Mouse (Mus musculus) testis, adult 2 months (tissue): ENCODE results near the gene Atp6v1c2. TPM values are rescaled to one million over a fixed set of nuclear protein-coding genes. Genes with fewer than 3 reads are reported as not detected.
A peak's percentile ranks its signal among the peaks of the same experiment; 100 is the strongest.

Source experiments
- H3K27ac ChIP-seq: fragments of 200-500 bp; 2 replicates; pipeline ENCODE4 v1.5.1; 2012; ENCODE audit warnings: low read depth, low read length; ENCODE audit not compliant: control insufficient read depth, insufficient read depth
- H3K27me3 ChIP-seq: fragments of 200-500 bp; 2 replicates; pipeline ENCODE4 v1.6.1; 2012; ENCODE audit warnings: mild to moderate bottlenecking, low read length, moderate library complexity; ENCODE audit not compliant: control insufficient read depth, insufficient read depth
- H3K36me3 ChIP-seq: fragments of 200-500 bp; 2 replicates; pipeline ENCODE4 v1.6.1; 2012; ENCODE audit warnings: mild to moderate bottlenecking, low read length; ENCODE audit not compliant: control insufficient read depth, insufficient read depth
- H3K4me1 ChIP-seq: fragments of 200-500 bp; 2 replicates; pipeline ENCODE4 v1.6.1; 2012; ENCODE audit warnings: low read length; ENCODE audit not compliant: control insufficient read depth, insufficient read depth
- H3K4me3 ChIP-seq: fragments of 200-500 bp; 2 replicates; pipeline ENCODE4 v1.5.1; 2012; ENCODE audit warnings: low read depth, mild to moderate bottlenecking, low read length, moderate library complexity, mixed read lengths; ENCODE audit not compliant: control insufficient read depth
- CTCF ChIP-seq: fragments of 200-500 bp; IDR thresholded peaks from 2 replicates; pipeline ENCODE4 v1.5.1; 2012; ENCODE audit warnings: low read depth, mild to moderate bottlenecking, inconsistent platforms, low read length, moderate library complexity; ENCODE audit not compliant: control insufficient read depth, insufficient read depth, insufficient replicate concordance
- POLR2A ChIP-seq: fragments of 200-500 bp; IDR thresholded peaks from 2 replicates; pipeline ENCODE4 v1.6.1; 2012; ENCODE audit warnings: low read depth, mild to moderate bottlenecking, inconsistent platforms, low read length, moderate library complexity; ENCODE audit not compliant: control insufficient read depth
- polyA plus RNA-seq: library from polyadenylated mRNA; depleted of rRNA; stranded (reverse); fragments of >200 nt; gene quantifications from 2 replicates; pipeline ENCODE4 v1.2.3, GENCODE M21; 2012

Atp6v1c2 gene
- polyA plus RNA-seq, 1 experiment, result 1.0 TPM

- peak overlapping the region; percentile 91 for H3K4me3 ChIP-seq
- TF ChIP-seq POLR2A (no peak), CTCF (no peak)
- peaks cover 8% of the 10 kb centered on the region for H3K4me1 ChIP-seq
- no peak overlapping the region for H3K27ac ChIP-seq
- H3K36me3 ChIP-seq, result peaks cover 2% of the 10 kb centered on the region
- H3K27me3 ChIP-seq, result no peaks in the 10 kb centered on the region
Observed at GRCm38 (mm10) chr12:17267316-17267715, 61.8 kb downstream of the Atp6v1c2 start.

DNA sequence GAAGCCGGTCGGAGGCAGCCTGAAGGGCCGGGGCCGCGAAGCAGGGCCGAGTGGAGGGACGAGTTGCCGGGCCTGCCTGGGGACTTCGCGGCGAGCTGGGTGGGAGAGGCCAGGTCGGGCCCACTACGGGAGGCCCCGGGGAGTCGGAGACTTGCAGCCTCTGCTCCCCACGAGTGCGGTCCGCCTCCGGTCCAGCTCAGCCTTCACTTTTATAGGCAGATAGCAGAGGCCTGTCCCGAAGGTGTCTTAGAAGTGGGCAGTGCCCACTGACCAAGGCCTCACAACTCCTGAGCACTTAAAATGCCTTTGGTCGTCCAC is 62.5 kb downstream of the Atp6v1c2 start:
- TF ChIP-seq CTCF (no peak), POLR2A (no peak)
- H3K27me3 ChIP-seq, result no peaks in the 10 kb centered on the region
- peaks cover 8% of the 10 kb centered on the region for H3K4me1 ChIP-seq
- peak overlapping the region; percentile 87 for H3K27ac ChIP-seq
- peak overlapping the region; percentile 91 for H3K4me3 ChIP-seq
- peaks cover 1% of the 10 kb centered on the region; the same call in 1 of the 2 replicates for H3K36me3 ChIP-seq

GRCm38 (mm10) chr12:17265971-17266672 is 63.0 kb downstream of the Atp6v1c2 start, which contains the start of gene Pdia6:
TSS of gene Pdia6 (plus strand) at chr12:17266545.
- peak within 1 kb of the TSS; percentile 91 for H3K4me3 ChIP-seq

GRCm38 (mm10) chr12:17264826-17265225 is 64.3 kb downstream of the Atp6v1c2 start:
- Histone ChIP-seq H3K36me3 (no peaks in the 10 kb centered on the region), H3K27me3 (no peaks in the 10 kb centered on the region), H3K27ac (no peak overlapping the region), H3K4me1 (peaks cover 8% of the 10 kb centered on the region), H3K4me3 (no peak overlapping the region)
- TF ChIP-seq CTCF (no peak), POLR2A (no peak)

More at GRCm38 (mm10) chr12:17265971-17266672, 63.0 kb downstream of the Atp6v1c2 start, which contains the start of gene Pdia6:
- TF ChIP-seq CTCF, result no peak
- TF ChIP-seq POLR2A, result peak; percentile 96
- peaks cover 8% of the 10 kb centered on the region for H3K4me1 ChIP-seq
- H3K27me3 ChIP-seq, result no peaks in the 10 kb centered on the region
- H3K36me3 ChIP-seq, result peaks cover 1% of the 10 kb centered on the region; the same call in 1 of the 2 replicates
- H3K27ac ChIP-seq, result peak within 1 kb of the TSS; percentile 87

DNA sequence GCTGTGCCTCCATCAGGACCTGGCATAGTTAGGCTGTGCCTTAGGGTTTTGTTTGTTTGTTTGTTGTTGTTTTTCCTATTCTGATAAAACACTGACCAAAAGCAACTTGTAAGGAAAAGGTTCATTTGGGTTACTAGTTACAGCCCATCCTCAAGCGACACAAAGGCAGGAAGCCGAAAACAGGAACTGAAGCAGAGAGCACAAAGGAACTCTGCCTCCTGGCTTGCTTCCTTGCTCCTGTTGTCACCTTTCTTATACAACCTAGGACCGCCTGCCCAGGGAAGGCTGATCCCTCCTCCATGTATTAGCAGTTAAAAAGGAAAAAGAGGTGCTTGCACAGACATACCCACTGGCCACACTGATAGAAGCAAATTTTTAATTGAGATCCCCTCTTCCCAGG is 65.3 kb downstream of the Atp6v1c2 start:
- peaks cover 8% of the 10 kb centered on the region for H3K4me1 ChIP-seq
- no peaks in the 10 kb centered on the region for H3K27me3 ChIP-seq
- no peak overlapping the region for H3K4me3 ChIP-seq
- H3K27ac ChIP-seq, result no peak overlapping the region
- H3K36me3 ChIP-seq, result no peaks in the 10 kb centered on the region
- TF ChIP-seq CTCF (no peak), POLR2A (no peak)

- TF ChIP-seq CTCF, result no peak
- Histone ChIP-seq H3K4me1 (peaks cover 3% of the 10 kb centered on the region), H3K27ac (no peak overlapping the region), H3K27me3 (no peaks in the 10 kb centered on the region), H3K4me3 (no peak overlapping the region), H3K36me3 (no peaks in the 10 kb centered on the region)
Observed at GRCm38 (mm10) chr12:17261005-17261404, 68.2 kb downstream of the Atp6v1c2 start.

GRCm38 (mm10) chr12:17258431-17258830 is 70.7 kb downstream of the Atp6v1c2 start:
- no peak for TF ChIP-seq POLR2A
- no peak for TF ChIP-seq CTCF
- H3K27ac ChIP-seq, result no peak overlapping the region

More at GRCm38 (mm10) chr12:17258431-17258830, 70.7 kb downstream of the Atp6v1c2 start:
- Histone ChIP-seq H3K4me1 (no peaks in the 10 kb centered on the region), H3K36me3 (no peaks in the 10 kb centered on the region), H3K27me3 (no peaks in the 10 kb centered on the region), H3K4me3 (no peak overlapping the region)
